Mouse (Mus musculus): ENCODE measurements around the gene Ankle1.

GRCm38 (mm10) chr8:71374616-71375206 is 31.1 kb upstream of the Ankle1 start:
- no peak for TF ChIP-seq CTCF (IDR thresholded peaks at IDR 0.05; ENCODE audit: control insufficient read depth, insufficient read depth, insufficient read length)
- TF ChIP-seq CEBPB (IDR thresholded peaks at IDR 0.05; ENCODE audit: low read depth) = no peak
- no peak for TF ChIP-seq MAX (IDR thresholded peaks at IDR 0.05)
- no peak for TF ChIP-seq MYOG (IDR thresholded peaks at IDR 0.05; ENCODE audit: control insufficient read depth, extremely low read depth, insufficient read length)
- no peak for TF ChIP-seq USF1 (IDR thresholded peaks at IDR 0.05; ENCODE audit: low read depth)
